Mouse (Mus musculus) forebrain, embryonic 14.5 days (tissue): ENCODE results near the gene Bcr. TPM values are rescaled to one million over a fixed set of nuclear protein-coding genes. Genes with fewer than 3 reads are reported as not detected.
A peak's percentile ranks its signal among the peaks of the same experiment; 100 is the strongest.

Experiments
- ATAC-seq: fragments of 200-750 bp; cut with Nextera tagmentation; 2 replicates; pipeline ENCODE4 v1.8.0; 2017; ENCODE audit warnings: mild to moderate bottlenecking, moderate library complexity
- DNase-seq: peaks from one replicate; pipeline ENCODE4 v3.0.0-alpha.2; 2015; ENCODE audit warnings: low spot score
- H3K27ac ChIP-seq: fragments of 300-500 bp; sonication (generic); 2 replicates; pipeline ENCODE4 v1.5.1; 2014; ENCODE audit warnings: low read depth, mild to moderate bottlenecking, control low read depth, low read length, moderate library complexity
- H3K27me3 ChIP-seq: fragments of 300-500 bp; sonication (generic); replicated peaks from 2 replicates; pipeline ENCODE4 v1.6.1; 2014; ENCODE audit warnings: low read length, control low read depth, mixed read lengths; ENCODE audit not compliant: control insufficient read depth, insufficient read depth
- H3K36me3 ChIP-seq: fragments of 300-500 bp; sonication (generic); 2 replicates; pipeline ENCODE4 v1.6.1; 2014; ENCODE audit warnings: low read length, control low read depth; ENCODE audit not compliant: control insufficient read depth, insufficient read depth
- H3K4me1 ChIP-seq: fragments of 300-500 bp; sonication (generic); 2 replicates; pipeline ENCODE4 v1.6.1; 2014; ENCODE audit warnings: antibody characterized with exemption, low read length, control low read depth; ENCODE audit not compliant: control insufficient read depth, insufficient read depth
- H3K4me2 ChIP-seq: fragments of 300-500 bp; sonication (generic); 2 replicates; pipeline ENCODE4 v1.6.1; 2014; ENCODE audit warnings: mild to moderate bottlenecking, control low read depth, low read length
- H3K4me3 ChIP-seq: fragments of 300-500 bp; sonication (generic); 2 replicates; pipeline ENCODE4 v1.5.1; 2014; ENCODE audit warnings: low read depth, low read length, control low read depth
- H3K9ac ChIP-seq: fragments of 300-500 bp; sonication (generic); 2 replicates; pipeline ENCODE4 v1.6.1; 2014; ENCODE audit warnings: mild to moderate bottlenecking, low read length, control low read depth, moderate library complexity
- H3K9me3 ChIP-seq: fragments of 300-500 bp; sonication (generic); replicated peaks from 2 replicates; pipeline ENCODE4 v1.6.1; 2016; ENCODE audit warnings: low read length, control low read depth, mixed read lengths; ENCODE audit not compliant: control insufficient read depth
- WGBS: fragments of 180-500 bp; shearing (Covaris S2); extraction: QIAGEN DNeasy Blood & Tissue Kit; methylation state at CpG from one replicate; pipeline ENCODE4 v1.1.7; 2014; 5-methylcytosine and 5-hydroxymethylcytosine counted together
- polyA plus RNA-seq: library from polyadenylated mRNA; unstranded; fragments of >200 nt; fragmentation: Nextera tagmentation; extraction: Ambion mirVana; gene quantifications from 2 replicates; pipeline ENCODE4 v1.2.1, GENCODE M21; 2014

The Bcr gene
- polyA plus RNA-seq, 1 experiment from 2014 or later, result 12.6 TPM

- peak; percentile 98 for ATAC-seq
- H3K9me3 ChIP-seq, result no peaks in the 10 kb centered on the region
- peaks cover 12% of the 10 kb centered on the region for H3K4me1 ChIP-seq
- peak within 1 kb of the TSS; percentile 77 for H3K4me3 ChIP-seq
- WGBS, result under 1% methylated on average over 47 of the region's 80 CpGs
- no peaks in the 10 kb centered on the region for H3K27me3 ChIP-seq
- H3K27ac ChIP-seq, result peak within 1 kb of the TSS; percentile 99
- DNase-seq, result peak; percentile 98
- peak within 1 kb of the TSS; percentile 76 for H3K4me2 ChIP-seq
- H3K36me3 ChIP-seq, result no peaks in the 10 kb centered on the region
- H3K9ac ChIP-seq, result peak within 1 kb of the TSS; percentile 94
These were observed 151.6 kb downstream of the Bcr start, which contains the start of gene Specc1l for GRCm38 (mm10) chr10:75211807-75212645. Specc1l (plus strand) TSS chr10:75212073.

DNA sequence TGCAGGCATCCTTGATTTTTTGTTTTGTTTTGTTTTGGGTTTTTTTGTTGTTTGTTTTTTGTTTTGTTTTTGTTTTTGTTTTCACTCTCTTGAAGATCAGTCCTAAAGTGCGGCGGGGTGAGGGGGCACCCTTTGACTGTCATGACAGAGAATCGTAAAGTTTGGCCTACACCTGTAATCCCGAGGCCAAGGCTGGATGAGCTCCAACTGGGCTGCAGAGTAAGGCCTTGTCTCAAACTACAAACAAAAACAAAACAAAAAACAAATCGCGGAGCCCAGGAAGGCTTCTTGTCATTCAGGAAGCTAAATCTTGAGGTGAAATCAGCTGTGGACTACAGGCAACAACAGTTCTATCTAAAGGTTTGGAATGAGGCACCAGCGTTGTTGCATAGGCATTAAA, 152.6 kb downstream of the Bcr start:
- Histone ChIP-seq H3K36me3 (no peaks in the 10 kb centered on the region), H3K4me2 (peak overlapping the region; percentile 76), H3K9ac (peak overlapping the region; percentile 94), H3K9me3 (no peaks in the 10 kb centered on the region), H3K4me1 (peaks cover 12% of the 10 kb centered on the region), H3K4me3 (peak overlapping the region; percentile 77), H3K27ac (no peak overlapping the region), H3K27me3 (no peaks in the 10 kb centered on the region)
- WGBS, result 31% methylated on average over 7 of the region's 7 CpGs
- peak; percentile 23 for DNase-seq
- no peak for ATAC-seq

DNA sequence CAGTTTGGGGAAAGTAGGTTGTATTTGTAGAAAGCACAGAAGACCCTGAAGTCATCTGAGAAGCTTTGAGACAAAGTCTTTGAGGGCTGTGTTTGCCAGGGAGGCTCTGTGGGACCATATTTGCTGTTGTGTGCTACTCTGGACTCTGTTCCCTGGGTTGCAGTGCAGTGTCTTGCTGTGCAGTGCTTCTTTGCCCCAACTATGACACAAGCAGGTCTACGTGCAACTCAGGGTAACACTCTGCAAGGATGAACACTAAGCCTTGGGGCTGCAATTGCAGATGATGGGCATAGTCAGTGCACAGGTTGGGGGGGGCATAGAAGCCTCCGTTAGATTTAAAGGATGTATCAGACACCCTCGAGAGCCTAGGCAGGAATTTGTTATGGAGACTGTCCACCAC, 160.3 kb downstream of the Bcr start:
- Histone ChIP-seq H3K27me3 (no peaks in the 10 kb centered on the region), H3K9ac (no peak overlapping the region), H3K4me3 (no peak overlapping the region), H3K4me2 (no peak overlapping the region), H3K9me3 (no peaks in the 10 kb centered on the region), H3K4me1 (no peaks in the 10 kb centered on the region), H3K36me3 (no peaks in the 10 kb centered on the region), H3K27ac (no peak overlapping the region)
- ATAC-seq (no peak), DNase-seq (no peak)
- 96% methylated on average over 3 of the region's 3 CpGs for WGBS

DNA sequence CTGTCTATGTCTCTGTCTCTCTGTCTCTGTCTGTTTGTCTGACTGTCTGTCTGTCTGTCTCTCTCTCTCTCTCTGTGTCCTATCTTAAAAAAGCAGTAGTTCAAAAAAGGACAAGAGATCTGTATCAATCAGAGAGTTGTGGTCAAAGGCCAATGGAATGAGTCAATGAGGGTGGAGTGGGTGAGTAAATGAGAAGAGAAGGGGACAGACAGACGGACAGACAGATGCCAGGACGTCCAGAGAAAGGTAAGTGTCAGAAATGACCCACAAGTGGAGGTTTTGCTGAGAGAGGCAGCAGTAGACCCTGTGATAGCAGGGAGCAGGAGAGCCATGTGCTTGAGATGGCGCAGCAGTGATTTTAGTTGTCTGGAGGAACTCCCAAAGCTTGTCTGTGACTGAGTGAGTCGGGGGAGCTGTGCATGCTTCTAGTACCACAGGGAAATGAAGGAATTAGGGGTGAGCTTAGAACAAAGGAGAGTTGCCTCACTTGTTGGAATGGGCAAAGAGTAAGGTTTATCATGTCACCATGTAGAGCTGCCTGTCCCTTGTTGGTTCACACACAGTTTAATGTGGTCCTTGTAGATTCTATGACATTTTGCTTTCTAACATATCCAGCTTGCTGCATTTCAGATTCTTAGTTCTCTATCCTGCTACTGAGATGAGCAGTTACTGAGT, 161.7 kb downstream of the Bcr start:
- Histone ChIP-seq H3K27me3 (no peaks in the 10 kb centered on the region), H3K9me3 (no peaks in the 10 kb centered on the region), H3K4me2 (no peak overlapping the region), H3K36me3 (no peaks in the 10 kb centered on the region), H3K27ac (no peak overlapping the region), H3K4me1 (no peaks in the 10 kb centered on the region), H3K4me3 (no peak overlapping the region), H3K9ac (no peak overlapping the region)
- no peak for ATAC-seq
- no peak for DNase-seq
- 84% methylated on average over 4 of the region's 4 CpGs for WGBS

DNA sequence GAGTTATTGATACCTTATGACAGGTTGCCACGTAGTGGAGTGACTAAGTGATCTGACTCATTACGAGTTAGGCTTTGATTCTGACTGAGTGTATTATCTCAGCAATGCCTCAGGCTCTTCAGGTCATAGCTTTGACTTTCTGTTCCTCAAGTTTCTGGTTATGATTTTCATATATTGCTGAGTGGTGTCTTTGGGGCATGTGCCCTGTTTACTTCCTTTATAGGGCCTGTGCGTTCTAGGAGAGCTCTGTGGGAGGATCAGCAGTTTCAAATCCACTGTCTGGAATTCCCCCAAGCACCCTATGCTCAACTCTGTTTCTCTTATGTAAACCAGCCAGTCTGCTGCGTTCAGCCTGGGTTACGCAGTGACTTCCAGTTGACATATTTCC, 162.2 kb downstream of the Bcr start:
- Histone ChIP-seq H3K4me3 (no peak overlapping the region), H3K27me3 (no peaks in the 10 kb centered on the region), H3K4me2 (no peak overlapping the region), H3K27ac (no peak overlapping the region), H3K4me1 (no peaks in the 10 kb centered on the region), H3K9me3 (no peaks in the 10 kb centered on the region), H3K36me3 (no peaks in the 10 kb centered on the region), H3K9ac (no peak overlapping the region)
- ATAC-seq, result no peak
- no peak for DNase-seq
- WGBS, result 87% methylated on average over 5 of the region's 5 CpGs

- WGBS, result 78% methylated on average over 3 of the region's 3 CpGs
- H3K4me2 ChIP-seq, result no peak overlapping the region
- ATAC-seq (no peak), DNase-seq (no peak)
- H3K4me1 ChIP-seq, result no peaks in the 10 kb centered on the region
- no peak overlapping the region for H3K9ac ChIP-seq
- no peaks in the 10 kb centered on the region for H3K27me3 ChIP-seq
- no peak overlapping the region for H3K4me3 ChIP-seq
- no peaks in the 10 kb centered on the region for H3K36me3 ChIP-seq
- no peaks in the 10 kb centered on the region for H3K9me3 ChIP-seq
- no peak overlapping the region for H3K27ac ChIP-seq
These were observed 163.8 kb downstream of the Bcr start for GRCm38 (mm10) chr10:75224154-75224553.

DNA sequence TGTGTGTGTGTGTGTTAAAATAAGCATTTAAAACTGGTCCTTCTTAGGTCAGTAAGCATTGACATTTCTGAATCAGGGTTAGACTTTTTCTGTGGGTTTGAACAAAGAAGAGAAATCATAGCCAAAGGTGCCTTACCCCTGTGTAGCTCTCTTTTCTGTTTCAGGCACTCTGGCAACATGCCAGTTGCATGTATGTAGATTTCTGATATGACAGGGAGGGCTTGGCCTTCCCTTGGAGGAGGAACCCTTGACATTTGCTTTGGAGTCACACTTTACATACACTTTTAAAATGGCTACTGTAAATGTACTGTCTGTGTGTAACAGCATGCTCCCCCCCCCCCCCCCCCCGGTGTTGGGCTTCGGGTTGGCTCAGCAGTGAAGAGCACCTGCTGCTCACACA, 164.2 kb downstream of the Bcr start:
- Histone ChIP-seq H3K9me3 (no peaks in the 10 kb centered on the region), H3K36me3 (no peaks in the 10 kb centered on the region), H3K4me2 (no peak overlapping the region), H3K9ac (no peak overlapping the region), H3K4me3 (no peak overlapping the region), H3K27ac (no peak overlapping the region), H3K4me1 (no peaks in the 10 kb centered on the region), H3K27me3 (no peaks in the 10 kb centered on the region)
- ATAC-seq (no peak), DNase-seq (peak; percentile 15)
- 40% methylated on average over 1 of the region's 2 CpGs for WGBS

GRCm38 (mm10) chr10:75227381-75227780, 167.0 kb downstream of the Bcr start:
- WGBS, result 87% methylated on average over 3 of the region's 3 CpGs
- no peak for DNase-seq
- H3K4me1 ChIP-seq, result peaks cover 2% of the 10 kb centered on the region; the same call in 1 of the 2 replicates
- H3K9me3 ChIP-seq, result no peaks in the 10 kb centered on the region
- no peak overlapping the region for H3K27ac ChIP-seq
- no peak overlapping the region for H3K4me2 ChIP-seq
- no peak overlapping the region for H3K9ac ChIP-seq
- no peak overlapping the region for H3K4me3 ChIP-seq
- H3K36me3 ChIP-seq, result peaks cover 19% of the 10 kb centered on the region
- no peaks in the 10 kb centered on the region for H3K27me3 ChIP-seq
- no peak for ATAC-seq

DNA sequence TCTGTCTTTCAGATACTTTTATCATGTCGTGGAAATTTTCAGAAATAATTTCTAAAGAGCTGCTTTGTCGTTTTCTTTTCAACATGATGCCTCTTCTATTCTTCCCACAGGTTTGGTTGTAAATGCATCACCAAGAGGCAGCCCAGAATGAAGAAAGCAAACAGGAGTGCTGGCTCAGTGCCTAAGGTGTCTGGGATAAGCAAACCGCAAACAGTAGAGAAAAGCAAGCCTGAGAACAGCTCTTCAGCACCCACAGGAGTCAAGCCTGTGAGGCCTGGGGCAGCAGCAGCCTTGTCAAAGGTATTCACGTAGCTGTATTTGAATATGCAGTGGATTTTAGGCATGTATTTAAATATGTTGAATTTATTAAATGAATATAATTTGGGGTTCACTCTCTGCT, 170.2 kb downstream of the Bcr start:
- Histone ChIP-seq H3K4me2 (no peak overlapping the region), H3K9me3 (no peaks in the 10 kb centered on the region), H3K27me3 (no peaks in the 10 kb centered on the region), H3K9ac (no peak overlapping the region), H3K36me3 (peaks cover 30% of the 10 kb centered on the region), H3K27ac (no peak overlapping the region), H3K4me3 (no peak overlapping the region), H3K4me1 (peaks cover 2% of the 10 kb centered on the region; the same call in 1 of the 2 replicates)
- DNase-seq (peak; percentile 24), ATAC-seq (no peak)
- WGBS, result 75% methylated on average over 4 of the region's 4 CpGs
